Mouse (Mus musculus) layer of hippocampus, postnatal 25 days (tissue): Measurements from ENCODE around the gene Galc. TPM values are rescaled to one million over a fixed set of nuclear protein-coding genes. Genes with fewer than 3 reads are reported as not detected.

ENCODE experiments used
- DNase-seq, 2 experiments: peaks; one replicate each; pipeline ENCODE4 v3.0.0; 2022; ENCODE audit warnings: mixed read lengths in 2 of 2, low spot score in 1 of 2; ENCODE audit errors: extremely low spot score in 1 of 2
- total RNA-seq, 2 experiments: library from RNA; stranded (reverse); gene quantifications; 2 replicates each; pipeline ENCODE4 v1.2.3; 2021

The Galc gene
- 10 to 100 TPM; 20.5 to 23.9 TPM for total RNA-seq

DNA sequence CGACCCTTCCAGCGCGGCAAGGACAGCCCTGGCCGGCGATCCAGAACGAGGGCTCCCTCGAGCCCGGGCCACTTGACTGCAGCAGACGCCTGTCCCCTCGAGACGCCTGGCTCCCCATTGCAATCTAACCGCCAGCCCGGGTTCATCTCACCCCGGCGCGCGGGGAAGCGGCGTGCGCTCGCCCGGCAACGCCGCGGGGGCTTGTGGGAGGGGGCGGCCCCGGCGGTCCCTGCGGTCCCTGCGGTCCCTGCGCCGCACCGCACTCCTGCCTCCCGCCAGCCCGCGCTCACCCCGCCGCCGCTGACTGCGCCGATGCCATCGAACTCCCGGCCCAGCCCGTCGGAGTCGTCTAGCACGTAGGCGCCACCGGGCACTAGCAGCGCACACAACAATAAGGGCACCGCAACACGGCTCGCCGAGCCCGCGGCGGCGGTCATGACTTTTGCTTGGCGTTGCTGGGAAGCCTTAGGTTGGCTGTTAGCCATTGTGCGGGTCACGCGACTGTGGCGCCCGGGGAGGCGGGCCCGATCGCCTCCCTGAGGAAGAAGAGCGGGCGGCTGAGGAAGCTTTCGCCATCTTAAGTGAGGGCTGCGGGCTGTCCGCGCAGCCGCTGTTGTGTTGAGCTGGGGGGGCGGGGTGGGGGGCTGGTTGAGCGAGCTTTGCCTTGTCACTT lies at the start of gene Galc:
TSS of gene Galc (minus strand) at position 615 of the 673 bp plus-strand sequence.
- peak; percentile 83 for DNase-seq

GRCm38 (mm10) chr12:98307179-98307915 lies 48.1 kb upstream of the Galc start:
- DNase-seq = no peak

DNA sequence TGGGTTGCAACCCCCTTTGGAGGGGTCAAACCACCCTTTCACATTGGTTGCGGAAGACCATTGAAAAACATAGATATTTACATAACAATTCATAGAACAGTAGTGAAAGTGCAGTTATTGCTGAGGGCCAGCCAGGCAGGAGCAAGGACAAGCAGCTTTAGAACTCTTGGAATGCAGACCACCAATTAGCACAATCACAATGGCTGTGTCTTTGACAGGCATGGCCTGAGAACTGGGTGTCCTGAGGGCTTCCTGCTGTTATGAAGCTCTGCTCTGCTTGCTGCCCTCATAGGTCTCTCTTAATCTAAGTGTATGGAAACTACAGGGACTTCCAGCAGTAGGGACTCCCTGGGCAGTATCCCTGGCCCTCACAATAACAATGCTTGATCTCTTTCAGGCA lies 43.8 kb upstream of the Galc start:
- no peak for DNase-seq

- no peak for DNase-seq
Measured at GRCm38 (mm10) chr12:98301980-98302379, 42.7 kb upstream of the Galc start.

- DNase-seq = no peak
Measured at GRCm38 (mm10) chr12:98294241-98294640, 35.0 kb upstream of the Galc start.

DNA sequence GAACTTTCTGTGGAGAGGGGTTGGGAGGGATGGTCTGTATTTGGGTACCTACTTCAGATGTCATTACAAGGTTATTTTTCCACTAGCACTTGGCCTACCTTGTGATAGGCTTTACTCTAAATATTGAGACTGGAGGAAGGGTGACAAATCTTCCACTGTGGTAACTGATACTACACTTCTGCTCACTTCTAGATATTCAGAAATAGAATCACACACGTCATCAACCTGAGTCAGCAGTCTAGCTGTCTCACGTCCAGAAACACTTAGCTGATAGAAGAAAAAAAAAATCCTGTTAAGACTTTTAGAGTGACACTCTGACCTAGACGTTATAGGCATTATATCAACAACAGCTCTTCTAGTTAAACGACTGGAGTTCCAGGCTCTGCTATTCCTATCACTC lies 33.0 kb upstream of the Galc start:
- no peak for DNase-seq

DNA sequence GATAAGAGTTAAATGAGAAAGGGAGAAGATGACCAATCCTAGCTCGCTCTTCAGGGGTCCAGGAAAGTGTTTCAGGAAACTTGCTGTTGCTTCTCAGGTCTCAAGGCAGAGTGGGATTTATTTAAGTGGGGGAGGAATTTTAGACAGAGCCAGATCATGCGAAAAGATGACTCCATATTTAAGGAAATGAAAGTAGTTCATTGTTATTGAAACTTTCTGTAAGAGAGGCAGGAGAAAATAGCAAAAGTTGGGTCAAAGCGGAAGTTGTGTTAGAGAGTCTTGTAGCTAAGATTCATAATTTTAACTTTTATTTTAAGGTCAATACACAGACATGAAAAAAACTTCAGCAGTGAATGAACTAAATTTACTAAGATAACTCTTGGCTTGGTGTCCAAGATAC lies 31.2 kb upstream of the Galc start:
- DNase-seq = no peak

- DNase-seq = no peak
Measured at GRCm38 (mm10) chr12:98284477-98284876, 25.2 kb upstream of the Galc start.

- DNase-seq = no peak
Measured at GRCm38 (mm10) chr12:98283487-98283860, 24.2 kb upstream of the Galc start.

- no peak for DNase-seq
Measured at GRCm38 (mm10) chr12:98282776-98283486, 23.7 kb upstream of the Galc start.

- no peak for DNase-seq
Measured at GRCm38 (mm10) chr12:98280996-98281395, 21.7 kb upstream of the Galc start.

- DNase-seq = peak; percentile 51 to 73
Measured at GRCm38 (mm10) chr12:98280530-98280929, 21.3 kb upstream of the Galc start.

DNA sequence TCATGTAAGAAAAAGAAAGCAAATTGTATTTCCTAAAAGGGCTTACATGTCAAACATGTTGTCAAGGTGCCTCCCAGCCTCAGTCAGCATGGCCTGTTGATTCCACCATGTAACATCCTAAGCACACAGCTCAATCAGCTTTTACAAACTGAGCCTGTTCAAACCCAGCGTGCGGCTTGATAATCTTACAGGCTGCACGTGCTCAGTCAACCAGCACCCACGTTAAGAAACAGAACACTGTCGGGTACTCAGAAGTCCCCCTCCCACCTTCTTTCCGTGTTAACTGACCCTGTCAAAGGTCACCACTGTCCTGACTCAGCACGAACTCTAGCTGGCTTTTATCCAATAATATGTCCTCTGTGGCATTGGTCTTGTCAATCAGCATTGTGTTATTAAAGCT lies 13.2 kb upstream of the Galc start:
- no peak for DNase-seq

DNA sequence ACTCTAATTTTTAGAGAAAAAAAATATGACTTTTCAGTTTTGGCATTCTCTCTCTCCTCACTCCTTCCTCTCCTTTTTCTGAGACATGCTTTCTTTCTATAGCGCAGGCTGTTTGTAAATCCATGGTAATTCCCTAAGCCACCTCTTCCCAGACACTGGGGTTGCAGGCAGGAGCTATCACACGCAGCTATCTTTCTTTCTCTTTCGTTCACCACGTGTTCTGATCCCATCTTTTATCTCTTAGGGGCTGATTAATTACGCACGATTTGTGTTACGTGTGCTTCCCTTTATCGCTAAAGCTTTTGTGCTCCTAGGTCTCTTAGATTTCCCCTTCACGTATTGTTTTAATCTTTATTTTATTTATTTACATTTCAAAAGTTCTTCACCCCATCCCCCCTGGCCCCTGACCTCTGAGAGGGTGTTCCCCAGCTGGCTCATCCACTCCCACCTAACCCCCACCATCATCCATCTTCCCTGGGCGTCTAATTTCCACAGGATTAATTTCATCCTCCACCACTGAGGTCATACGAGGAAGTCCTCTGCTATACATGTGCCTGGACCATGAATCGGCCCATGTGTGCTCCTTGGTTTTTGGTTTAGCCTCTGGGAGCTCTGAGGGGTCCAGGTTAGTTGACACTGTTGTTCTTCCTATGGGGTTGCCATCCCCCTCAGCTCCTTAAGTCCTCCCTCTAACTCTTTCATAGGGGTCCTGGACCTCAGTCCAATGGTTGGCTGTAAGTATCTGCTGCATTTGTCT lies 11.7 kb upstream of the Galc start:
- DNase-seq = no peak

GRCm38 (mm10) chr12:98269791-98270745 lies 10.8 kb upstream of the Galc start:
- no peak for DNase-seq

DNA sequence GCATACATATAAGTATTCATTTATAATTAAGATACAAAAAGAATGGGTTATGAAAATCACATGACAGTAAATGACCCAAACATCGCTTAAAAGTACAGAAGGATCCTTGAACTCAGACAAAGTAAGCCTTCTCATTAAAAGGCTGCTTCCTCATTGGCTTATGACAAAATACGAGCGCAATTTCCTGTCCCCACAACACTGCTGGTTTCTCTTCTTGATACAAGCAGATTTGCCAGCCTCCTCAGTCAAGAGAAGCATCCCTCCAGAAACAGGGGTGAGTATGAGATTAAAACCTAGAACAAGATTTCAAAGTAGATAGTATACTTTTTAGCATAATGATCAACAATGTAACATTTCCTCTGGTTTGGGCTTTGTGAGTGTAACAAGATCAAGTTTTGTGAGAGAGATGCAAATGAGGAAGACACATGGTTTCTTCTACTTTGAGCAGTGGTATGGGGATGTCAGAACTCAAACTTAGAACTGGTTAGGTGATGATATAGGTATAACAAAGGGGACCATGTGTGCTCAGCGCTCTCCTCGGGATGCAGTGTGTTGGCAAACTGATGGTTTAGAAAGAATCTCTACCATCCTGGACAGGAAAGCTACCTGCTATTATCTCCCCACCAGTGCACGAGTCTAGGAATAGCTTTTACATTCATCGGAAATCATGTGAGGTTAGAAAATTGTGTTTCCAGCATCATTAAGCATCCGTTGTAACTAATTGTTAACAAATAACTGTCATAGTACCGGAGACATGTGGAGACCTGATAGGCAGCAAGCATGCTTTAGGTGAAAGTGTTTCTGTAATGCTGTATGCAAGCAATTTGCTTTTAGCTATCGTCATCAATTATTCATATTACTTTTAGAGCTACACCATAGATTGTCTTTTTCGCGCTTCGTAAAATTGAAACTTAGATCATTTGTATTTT lies 9.4 kb upstream of the Galc start, which contains the start of gene Gpr65:
TSS of gene Gpr65 (plus strand) at position 195 of the 929 bp plus-strand sequence.
- no peak for DNase-seq

GRCm38 (mm10) chr12:98265697-98266096 lies 6.4 kb upstream of the Galc start:
- DNase-seq = no peak

GRCm38 (mm10) chr12:98259518-98259852 lies 226 bp upstream of the Galc start:
- DNase-seq = no peak
